ENCODE assay signal across 9 mouse cellular contexts in genomic region chr10:57743606-57744016, GRCm38 (mm10). TPM values are rescaled to one million over a fixed set of nuclear protein-coding genes. Genes with fewer than 3 reads are reported as not detected.
DNase-seq lines count a peak whose midpoint lies in the region; ATAC-seq and TF ChIP-seq lines count a peak whose summit lies in the region.
"Had no signal": no experiment of that assay in that cellular context is flagged by ENCODE, and none has a peak within 500 bp of the region (broad histone marks: within the 10 kb centered on the region; RNA-seq: fewer than 3 reads in every experiment).

No protein-coding gene starts in this region.

- peak; percentile 22 to 33 for DNase-seq in adrenal gland, adult 18-20 months (ENCODE audit: low spot score in 2 of 2)
- peak; percentile 25 for DNase-seq in heart, postnatal 4 days
- peak; percentile 6 to 76 for DNase-seq in layer of hippocampus, adult 18-20 months (ENCODE audit: low spot score in 2 of 2)
- peak; percentile 54 for DNase-seq in liver, postnatal 0 days
- DNase-seq in urinary bladder, adult 2 months (ENCODE audit: low spot score), result no peak

- H3K4me3 ChIP-seq in E14TG2a.4 (replicated peaks; ENCODE audit: low read length), result no peak overlapping the region
- H3K4me3 ChIP-seq in embryonic facial prominence, embryonic 15.5 days (replicated peaks), result peak overlapping the region; percentile 36
- H3K4me3 ChIP-seq in liver, postnatal 0 days (ENCODE audit: low read depth, low read length), result peak overlapping the region; percentile 46
- peak overlapping the region; percentile 27 for H3K4me3 ChIP-seq in neural tube, embryonic 14.5 days (ENCODE audit: low read depth, low read length)

- no peak for TF ChIP-seq EP300 in liver, postnatal 0 days (IDR thresholded peaks at IDR 0.05; ENCODE audit: low read depth)

- no peaks in the 10 kb centered on the region for H3K9me3 ChIP-seq in E14TG2a.4 (ENCODE audit: low read length)
- H3K9me3 ChIP-seq in embryonic facial prominence, embryonic 15.5 days (replicated peaks), result no peaks in the 10 kb centered on the region
- no peaks in the 10 kb centered on the region for H3K9me3 ChIP-seq in liver, postnatal 0 days (ENCODE audit: low read length)
- no peaks in the 10 kb centered on the region for H3K9me3 ChIP-seq in neural tube, embryonic 14.5 days (ENCODE audit: control insufficient read depth, low read length)

- no peak for ATAC-seq in embryonic facial prominence, embryonic 15.5 days (ENCODE audit: insufficient number of reproducible peaks, low FRiP score, low TSS enrichment, low read depth)
- ATAC-seq in liver, postnatal 0 days, result peak; percentile 68; the same call in 1 of the 2 replicates
- peak; percentile 72 for ATAC-seq in neural tube, embryonic 14.5 days (ENCODE audit: low read depth)

- H3K36me3 ChIP-seq in E14TG2a.4 (ENCODE audit: insufficient read depth, low read length), result no peaks in the 10 kb centered on the region
- no peaks in the 10 kb centered on the region for H3K36me3 ChIP-seq in embryonic facial prominence, embryonic 15.5 days
- no peaks in the 10 kb centered on the region for H3K36me3 ChIP-seq in liver, postnatal 0 days (replicated peaks; ENCODE audit: insufficient read depth, low read length)
- H3K36me3 ChIP-seq in neural tube, embryonic 14.5 days (ENCODE audit: control insufficient read depth, insufficient read depth, low read length), result no peaks in the 10 kb centered on the region

- H3K4me2 ChIP-seq in embryonic facial prominence, embryonic 15.5 days (replicated peaks), result peak overlapping the region; percentile 45
- peak overlapping the region; percentile 63 for H3K4me2 ChIP-seq in liver, postnatal 0 days (ENCODE audit: low read depth, low read length)
- peak overlapping the region; percentile 42 for H3K4me2 ChIP-seq in neural tube, embryonic 14.5 days (ENCODE audit: low read depth, low read length)

- no peak overlapping the region for H3K9ac ChIP-seq in embryonic facial prominence, embryonic 15.5 days
- H3K9ac ChIP-seq in liver, postnatal 0 days (replicated peaks), result no peak overlapping the region
- no peak overlapping the region for H3K9ac ChIP-seq in neural tube, embryonic 14.5 days (replicated peaks; ENCODE audit: low read depth, low read length)

- H3K27ac ChIP-seq in embryonic facial prominence, embryonic 15.5 days (replicated peaks), result no peak overlapping the region
- H3K27ac ChIP-seq in liver, postnatal 0 days (ENCODE audit: low read depth), result no peak overlapping the region
- no peak overlapping the region for H3K27ac ChIP-seq in neural tube, embryonic 14.5 days (ENCODE audit: low read depth, low read length)

- TF ChIP-seq CTCF in E14TG2a.4 (conservative IDR thresholded peaks at IDR 0.05; ENCODE audit: low read length), result peak; percentile 51
- TF ChIP-seq CTCF in liver, postnatal 0 days (IDR thresholded peaks at IDR 0.05; ENCODE audit: low read depth), result peak; percentile 84

- no peaks in the 10 kb centered on the region; the same call in 1 of the 2 replicates for H3K27me3 ChIP-seq in E14TG2a.4 (ENCODE audit: insufficient read depth, low read length)
- no peaks in the 10 kb centered on the region for H3K27me3 ChIP-seq in embryonic facial prominence, embryonic 15.5 days
- H3K27me3 ChIP-seq in liver, postnatal 0 days (ENCODE audit: insufficient read depth, low read length), result no peaks in the 10 kb centered on the region
- H3K27me3 ChIP-seq in neural tube, embryonic 14.5 days (ENCODE audit: control insufficient read depth, insufficient read depth, low read length), result no peaks in the 10 kb centered on the region

- H3K4me1 ChIP-seq in E14TG2a.4 (replicated peaks; ENCODE audit: low read depth, low read length), result no peaks in the 10 kb centered on the region
- H3K4me1 ChIP-seq in embryonic facial prominence, embryonic 15.5 days, result no peaks in the 10 kb centered on the region
- no peaks in the 10 kb centered on the region for H3K4me1 ChIP-seq in liver, postnatal 0 days (ENCODE audit: insufficient read depth)
- H3K4me1 ChIP-seq in neural tube, embryonic 14.5 days (ENCODE audit: control insufficient read depth, insufficient read depth, low read length), result no peaks in the 10 kb centered on the region

- 5% methylated on average over 6 of the region's 6 CpGs for WGBS in embryonic facial prominence, embryonic 15.5 days
- WGBS in liver, postnatal 0 days (ENCODE audit: insufficient replicate concordance), result 3% methylated on average over 6 of the region's 6 CpGs
- WGBS in neural tube, embryonic 14.5 days, result 5% methylated on average over 6 of the region's 6 CpGs

RNA-seq across cellular contexts. Expression of gene Fabp7, which starts 41.1 kb away (rescaled TPM):
- 1 to 10 TPM; 1.1 to 1.4 TPM for total RNA-seq in adrenal gland, adult 18-20 months (2021)
- polyA plus RNA-seq in embryonic facial prominence, embryonic 15.5 days (2015; fragmentation: Nextera tagmentation; extraction: Ambion mirVana), result 23.2 and 43.7 TPM in 2 replicates
- total RNA-seq in heart, postnatal 4 days (2021), result 1 to 10 TPM; 2.7 to 3.6 TPM
- total RNA-seq in layer of hippocampus, adult 18-20 months (2021), result 10 to 100 TPM; 44.0 to 61.0 TPM
- polyA plus RNA-seq in liver, postnatal 0 days (2015; fragmentation: Nextera tagmentation; extraction: Ambion mirVana), result 7.9 TPM in 2 replicates
- 2,216 and 2,237 TPM in 2 replicates for polyA plus RNA-seq in neural tube, embryonic 14.5 days (2014; fragmentation: Nextera tagmentation; extraction: Ambion mirVana)
- polyA plus RNA-seq in urinary bladder, adult 2 months (2012; rRNA removed), result 0.95 and 1.4 TPM in 2 replicates
- polyA plus RNA-seq: small intestine, adult 2 months had no signal

RNA-seq across cellular contexts. Expression of gene Smpdl3a, which starts 50.5 kb away (rescaled TPM):
- 10 to 100 TPM; 38.1 to 58.5 TPM for total RNA-seq in adrenal gland, adult 18-20 months (2021)
- 22.0 and 22.4 TPM in 2 replicates for polyA plus RNA-seq in embryonic facial prominence, embryonic 15.5 days (2015; fragmentation: Nextera tagmentation; extraction: Ambion mirVana)
- total RNA-seq in heart, postnatal 4 days (2021), result 10 to 100 TPM; 28.6 to 36.2 TPM
- 10 to 100 TPM; 22.1 to 22.2 TPM for total RNA-seq in layer of hippocampus, adult 18-20 months (2021)
- 40.0 and 40.7 TPM in 2 replicates for polyA plus RNA-seq in liver, postnatal 0 days (2015; fragmentation: Nextera tagmentation; extraction: Ambion mirVana)
- polyA plus RNA-seq in neural tube, embryonic 14.5 days (2014; fragmentation: Nextera tagmentation; extraction: Ambion mirVana), result 42.2 and 43.4 TPM in 2 replicates
- 46.4 and 50.2 TPM in 2 replicates for polyA plus RNA-seq in urinary bladder, adult 2 months (2012; rRNA removed)

Comparison
In these comparisons a context has a peak if more than half of its experiments do, and no peak if none do; other contexts are left out.
1. RNA of gene Fabp7, which starts 41.1 kb away (polyA plus RNA-seq): 2,216 to 2,237 TPM in neural tube, embryonic 14.5 days; 23.2 to 43.7 TPM in embryonic facial prominence, embryonic 15.5 days, 7.9 TPM in liver, postnatal 0 days and 0.95 to 1.4 TPM in urinary bladder, adult 2 months; every median in the first group is over 10 times any median in the second.
2. Peak in every context shown above with its lines, with median percentiles within 50 percentile points of each other: H3K4me2 ChIP-seq.